Mouse (Mus musculus) heart, adult 2 months (tissue): ENCODE data around the gene Ptk7. TPM values are rescaled to one million over a fixed set of nuclear protein-coding genes. Genes with fewer than 3 reads are reported as not detected.
A peak's percentile ranks its signal among the peaks of the same experiment; 100 is the strongest.

Experiments used
- DNase-seq, 2 experiments: peaks; one replicate each; pipeline ENCODE4 v3.0.0; 2021
- H3K27ac ChIP-seq: fragments of 200-600 bp; 2 replicates; pipeline ENCODE4 v1.8.1; 2022
- H3K27me3 ChIP-seq: fragments of 200-500 bp; 2 replicates; pipeline ENCODE4 v1.6.1; 2012; ENCODE audit warnings: mild to moderate bottlenecking, low read length, inconsistent platforms, mixed read lengths; ENCODE audit not compliant: control insufficient read depth, insufficient read depth
- H3K36me3 ChIP-seq: fragments of 200-500 bp; 2 replicates; pipeline ENCODE4 v1.6.1; 2012; ENCODE audit warnings: low read length, inconsistent platforms; ENCODE audit not compliant: control insufficient read depth, insufficient read depth
- H3K4me1 ChIP-seq: fragments of 200-500 bp; 2 replicates; pipeline ENCODE4 v1.6.1; 2011; ENCODE audit warnings: low read length; ENCODE audit not compliant: control insufficient read depth, insufficient read depth
- H3K4me3 ChIP-seq: fragments of 200-600 bp; 2 replicates; pipeline ENCODE4 v1.8.1; 2022
- H3K79me2 ChIP-seq: fragments of 200-500 bp; replicated peaks from 2 replicates; pipeline ENCODE4 v1.6.1; 2012; ENCODE audit warnings: mild to moderate bottlenecking, inconsistent platforms, low read length, moderate library complexity, mixed read lengths; ENCODE audit not compliant: control insufficient read depth, insufficient read depth
- H3K9ac ChIP-seq: fragments of 200-500 bp; 2 replicates; pipeline ENCODE4 v1.6.1; 2012; ENCODE audit warnings: low read depth, mild to moderate bottlenecking, control low read depth, inconsistent platforms, low read length, mixed read lengths
- CTCF ChIP-seq: fragments of 200-600 bp; IDR thresholded peaks from 2 replicates; pipeline ENCODE4 v1.8.1; 2022; ENCODE audit warnings: antibody characterized with exemption, mild to moderate bottlenecking, moderate library complexity
- EP300 ChIP-seq: fragments of 200-500 bp; IDR thresholded peaks from 2 replicates; pipeline ENCODE4 v1.6.1; 2011; ENCODE audit warnings: low read depth, low read length, control low read depth; ENCODE audit not compliant: insufficient read depth
- POLR2A ChIP-seq: fragments of 200-500 bp; IDR thresholded peaks from 2 replicates; pipeline ENCODE4 v1.6.1; 2011; ENCODE audit warnings: mild to moderate bottlenecking, low read depth, low read length, control low read depth; ENCODE audit not compliant: insufficient read depth
- WGBS: fragments of 180-500 bp; shearing (Covaris S2); methylation state at CpG from one replicate; pipeline ENCODE4 v1.1.7; 2018; 5-methylcytosine and 5-hydroxymethylcytosine counted together
- intact Hi-C: fragments of 180-260 bp; cut with DNase I; formaldehyde crosslinking; loops from one replicate; pipeline ENCODE4 v1.15.1; 2025
- polyA plus RNA-seq: library from polyadenylated mRNA; depleted of rRNA; stranded (reverse); fragments of >200 nt; gene quantifications from 2 replicates; pipeline ENCODE4 v1.2.3, GENCODE M21; 2012
- total RNA-seq, 2 experiments: library from RNA; stranded (reverse); gene quantifications; 2 replicates each; pipeline ENCODE4 v1.2.3; 2021

The Ptk7 gene
- total and polyA plus RNA-seq, 3 experiments, result 2.6 to 3.1 (median 2.6) TPM

DNA sequence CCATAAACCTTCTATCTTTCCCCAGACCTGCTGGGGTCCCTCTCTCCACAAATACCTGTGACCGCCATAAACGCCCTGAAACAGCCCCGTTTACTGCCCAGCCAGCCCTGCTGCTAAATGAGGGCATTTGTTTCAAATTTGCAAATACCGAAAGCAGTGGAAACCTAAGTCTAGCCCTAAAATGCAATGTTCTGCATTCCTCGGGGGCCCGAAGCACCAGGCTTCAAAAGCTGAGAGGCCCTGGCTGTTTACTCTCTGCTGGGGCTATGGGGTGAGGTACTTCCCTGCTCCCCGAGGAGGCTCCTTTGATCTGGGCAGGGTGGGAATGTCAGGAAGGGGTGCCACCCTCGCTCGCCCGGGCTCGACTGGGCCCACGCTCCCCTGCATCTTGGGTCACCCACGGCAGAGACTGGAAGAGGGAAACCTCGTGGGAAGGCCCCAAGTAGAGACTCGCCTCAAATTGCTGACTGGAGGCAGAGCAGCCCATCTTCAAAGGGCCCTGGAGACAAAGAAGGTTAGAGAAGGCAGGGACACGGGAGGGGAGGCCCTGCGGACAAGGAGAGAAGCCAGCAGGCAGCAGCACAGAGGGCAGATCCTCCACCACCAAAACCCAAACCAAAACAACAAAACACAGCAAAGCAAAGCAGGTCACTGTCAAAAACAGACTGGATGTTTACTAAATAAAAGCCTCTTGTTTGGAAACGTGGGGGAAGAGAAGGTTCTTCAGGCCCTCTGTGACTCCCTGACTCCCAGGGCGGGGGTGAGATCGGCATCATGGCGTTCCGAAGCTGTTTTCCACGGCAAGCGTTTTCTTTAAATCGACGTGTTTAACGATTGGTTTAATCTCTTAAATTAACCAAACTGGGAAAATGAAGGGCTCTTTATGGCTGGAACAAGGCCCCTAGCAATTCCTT, 10.3 kb downstream of the Ptk7 start:
- Histone ChIP-seq H3K27me3 (no peaks in the 10 kb centered on the region), H3K9ac (no peak overlapping the region), H3K4me3 (no peak overlapping the region), H3K27ac (no peak overlapping the region), H3K79me2 (no peaks in the 10 kb centered on the region), H3K36me3 (no peaks in the 10 kb centered on the region), H3K4me1 (peaks cover 6% of the 10 kb centered on the region)
- no peak for TF ChIP-seq EP300
- TF ChIP-seq CTCF, result no peak
- no peak for TF ChIP-seq POLR2A
- 68% methylated on average over 27 of the region's 27 CpGs for WGBS
- intact Hi-C loops, result no loop called here
- no peak for DNase-seq

DNA sequence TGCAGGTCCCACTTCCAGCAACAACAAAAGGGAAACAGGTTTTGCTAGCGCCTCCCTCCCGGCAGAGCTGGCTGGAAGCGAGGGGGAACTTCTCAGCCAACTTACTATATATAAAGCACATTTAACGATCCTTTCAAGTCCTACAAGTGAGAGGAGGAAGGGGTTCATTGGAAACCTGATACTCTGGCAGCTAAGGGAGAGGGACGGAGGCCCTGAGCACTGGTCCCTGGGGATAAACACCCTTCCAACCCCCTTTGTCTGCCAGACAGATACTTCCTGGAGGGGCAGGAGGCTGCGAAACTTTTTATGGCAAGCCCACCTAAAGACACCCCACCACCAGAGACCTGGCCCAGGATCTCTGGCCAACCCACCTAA, 10.9 kb downstream of the Ptk7 start:
- Histone ChIP-seq H3K79me2 (no peaks in the 10 kb centered on the region), H3K9ac (no peak overlapping the region), H3K27ac (no peak overlapping the region), H3K4me1 (peaks cover 5% of the 10 kb centered on the region), H3K4me3 (no peak overlapping the region), H3K36me3 (no peaks in the 10 kb centered on the region), H3K27me3 (no peaks in the 10 kb centered on the region)
- 31% methylated on average over 6 of the region's 6 CpGs for WGBS
- no peak for DNase-seq
- intact Hi-C loops, result no loop called here
- TF ChIP-seq EP300, result no peak
- no peak for TF ChIP-seq CTCF
- TF ChIP-seq POLR2A, result no peak

DNA sequence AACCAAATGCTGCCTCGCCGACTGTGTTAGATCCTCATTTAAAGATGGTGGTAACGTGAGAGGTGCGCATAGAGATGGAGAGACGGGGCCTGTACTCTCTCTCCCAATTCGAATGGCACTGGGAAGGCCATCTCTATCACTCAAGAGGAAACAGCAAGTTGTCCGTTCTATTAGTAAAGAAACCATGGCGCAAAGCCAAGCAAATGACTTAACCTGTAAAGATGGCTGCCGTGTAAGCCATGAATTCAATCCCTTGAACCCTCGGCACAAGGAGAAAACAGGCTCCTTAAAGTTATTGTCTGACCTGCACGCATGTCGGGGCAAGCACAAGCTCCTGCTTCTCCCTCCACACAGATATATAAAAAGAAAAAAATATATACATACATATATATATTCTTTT, 11.5 kb downstream of the Ptk7 start:
- TF ChIP-seq EP300, result no peak
- TF ChIP-seq POLR2A, result no peak
- no peak for TF ChIP-seq CTCF
- Histone ChIP-seq H3K4me3 (no peak overlapping the region), H3K27ac (no peak overlapping the region), H3K27me3 (no peaks in the 10 kb centered on the region), H3K36me3 (no peaks in the 10 kb centered on the region), H3K4me1 (peaks cover 5% of the 10 kb centered on the region), H3K9ac (no peak overlapping the region), H3K79me2 (no peaks in the 10 kb centered on the region)
- DNase-seq, result no peak
- intact Hi-C loops, result no loop called here
- 68% methylated on average over 12 of the region's 12 CpGs for WGBS

DNA sequence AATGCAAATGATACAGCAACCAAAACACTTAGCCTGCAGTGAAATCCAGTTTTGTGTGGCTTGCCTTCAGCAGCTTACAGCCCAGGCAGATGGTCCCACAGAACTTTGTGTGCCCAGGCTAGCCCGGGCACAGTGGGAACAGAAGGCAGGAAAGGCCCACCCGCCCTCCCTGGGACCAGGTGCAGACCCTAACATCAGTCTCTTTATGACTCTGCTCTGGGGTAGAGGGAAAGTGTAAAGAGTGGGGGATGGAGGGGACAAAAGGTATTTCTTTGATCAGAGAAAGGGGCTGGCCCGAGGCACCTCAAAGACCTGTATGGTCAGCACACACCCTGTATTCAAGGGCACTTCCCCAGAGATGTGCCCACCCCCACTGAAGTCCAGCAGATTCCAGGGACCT, 16.1 kb downstream of the Ptk7 start:
- Histone ChIP-seq H3K36me3 (no peaks in the 10 kb centered on the region), H3K4me3 (no peak overlapping the region), H3K79me2 (no peaks in the 10 kb centered on the region), H3K9ac (no peak overlapping the region), H3K27ac (no peak overlapping the region), H3K27me3 (no peaks in the 10 kb centered on the region), H3K4me1 (peaks cover 3% of the 10 kb centered on the region; the same call in 1 of the 2 replicates)
- intact Hi-C loops, result no loop called here
- 69% methylated on average over 3 of the region's 3 CpGs for WGBS
- TF ChIP-seq CTCF (no peak), EP300 (no peak), POLR2A (no peak)
- DNase-seq, result no peak

DNA sequence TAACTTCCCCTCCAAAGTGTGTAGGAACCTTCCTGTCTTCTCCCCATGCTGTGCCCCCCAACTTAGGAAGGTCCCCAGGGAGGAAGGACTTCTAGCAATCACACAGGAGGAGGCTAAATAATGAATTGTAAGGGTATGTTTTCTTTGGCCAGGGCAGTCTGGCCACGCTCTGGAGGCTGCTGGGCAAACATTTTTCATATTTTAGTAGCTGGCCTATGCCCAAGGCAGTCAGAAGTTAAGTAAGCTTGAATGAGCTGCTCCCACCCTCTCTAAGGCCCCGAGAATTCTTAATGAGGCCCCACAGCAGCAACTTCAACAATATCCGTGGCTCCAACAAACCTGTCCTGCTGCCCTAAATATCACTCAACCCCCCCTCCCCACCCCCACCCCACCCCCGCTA, 16.5 kb downstream of the Ptk7 start:
- Histone ChIP-seq H3K4me1 (peaks cover 3% of the 10 kb centered on the region; the same call in 1 of the 2 replicates), H3K36me3 (no peaks in the 10 kb centered on the region), H3K27ac (no peak overlapping the region), H3K9ac (no peak overlapping the region), H3K79me2 (no peaks in the 10 kb centered on the region), H3K27me3 (no peaks in the 10 kb centered on the region), H3K4me3 (no peak overlapping the region)
- peak in 1 of 2 experiments; percentile 21 for DNase-seq
- intact Hi-C loops, result no loop called here
- WGBS, result 23% methylated on average over 4 of the region's 4 CpGs
- TF ChIP-seq POLR2A, result no peak
- no peak for TF ChIP-seq EP300
- TF ChIP-seq CTCF, result no peak

DNA sequence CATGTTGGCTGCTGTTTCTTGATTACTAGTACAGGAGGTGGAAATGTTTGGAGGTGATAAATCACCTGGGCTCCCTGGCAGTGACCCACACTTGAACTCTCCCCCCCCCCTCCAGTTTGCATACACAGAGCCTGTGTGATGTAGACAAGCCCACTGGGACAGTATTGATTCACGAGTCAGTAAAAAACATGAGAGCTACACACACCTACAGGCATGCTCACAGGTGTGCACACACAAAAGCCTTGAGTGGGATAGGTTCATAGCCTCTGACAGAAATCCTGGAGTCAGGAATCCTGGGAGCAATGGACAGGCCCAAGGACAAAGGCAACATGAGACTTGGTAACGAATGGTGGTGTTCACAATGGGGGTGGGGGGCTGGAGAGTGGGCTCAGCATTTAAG, 17.1 kb downstream of the Ptk7 start:
- intact Hi-C loops, result no loop called here
- Histone ChIP-seq H3K27ac (no peak overlapping the region), H3K79me2 (no peaks in the 10 kb centered on the region), H3K4me3 (no peak overlapping the region), H3K9ac (no peak overlapping the region), H3K36me3 (no peaks in the 10 kb centered on the region), H3K27me3 (no peaks in the 10 kb centered on the region), H3K4me1 (peaks cover 3% of the 10 kb centered on the region; the same call in 1 of the 2 replicates)
- 73% methylated on average over 2 of the region's 2 CpGs for WGBS
- TF ChIP-seq EP300, result no peak
- TF ChIP-seq CTCF, result no peak
- TF ChIP-seq POLR2A, result no peak
- no peak for DNase-seq
